Mouse (Mus musculus) cerebellum, adult (tissue): ENCODE data around the gene Bcl11b.

Source experiments
- ATAC-seq: cut with Nextera tagmentation; 2 replicates; pipeline ENCODE4 v1.9.2; 2017; ENCODE audit warnings: mild to moderate bottlenecking, moderate library complexity, mixed read lengths; ENCODE audit not compliant: insufficient number of reproducible peaks, low FRiP score, low TSS enrichment

Gene Bcl11b

DNA sequence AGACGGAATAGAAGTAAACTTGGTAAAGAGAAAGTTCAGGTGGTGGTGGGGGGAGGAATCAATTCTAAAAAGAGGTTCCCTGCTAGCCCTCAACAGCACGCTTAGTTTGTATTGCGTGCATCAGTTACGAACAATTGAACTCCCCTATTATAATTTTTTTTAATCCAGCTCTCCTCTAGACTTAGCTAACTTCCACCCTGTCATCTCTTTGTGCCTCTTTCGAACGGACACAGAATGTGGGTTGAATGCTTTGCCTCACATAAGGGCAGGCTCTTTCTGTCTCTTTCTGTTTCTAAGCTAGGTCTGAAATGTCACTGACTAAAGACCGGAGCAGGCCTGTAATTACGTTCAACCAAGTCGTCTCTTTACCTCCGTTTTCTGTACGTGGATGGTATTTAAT is 28.9 kb downstream of the Bcl11b start:
- no peak for ATAC-seq

DNA sequence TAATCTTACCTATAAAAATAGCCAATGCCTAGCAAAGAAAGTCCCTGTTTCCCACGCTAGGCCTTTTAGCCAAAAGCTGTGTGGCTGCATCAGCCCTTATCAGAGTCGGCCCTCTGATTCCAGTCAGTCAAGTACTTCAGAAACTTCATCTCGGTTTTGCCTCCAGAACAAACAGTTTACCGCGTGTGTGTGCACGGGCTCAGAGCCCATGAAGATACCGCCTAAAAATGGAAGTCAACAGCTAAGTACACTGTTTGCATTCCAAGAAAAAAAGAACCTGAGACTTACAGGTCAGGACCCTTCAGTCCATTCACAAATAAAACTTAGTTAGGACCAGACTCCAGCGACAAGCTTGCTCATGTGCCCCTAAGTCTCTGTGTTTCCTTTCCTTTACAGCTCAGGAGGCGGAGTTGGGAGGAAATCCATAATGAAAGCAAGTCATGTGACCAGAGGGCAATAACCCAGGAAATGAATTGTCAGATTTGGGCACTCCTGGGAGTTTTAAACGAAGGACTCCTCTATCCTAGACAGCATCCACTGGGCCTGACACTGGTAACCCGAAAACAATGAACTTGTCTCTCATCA is 29.8 kb downstream of the Bcl11b start:
- no peak for ATAC-seq

DNA sequence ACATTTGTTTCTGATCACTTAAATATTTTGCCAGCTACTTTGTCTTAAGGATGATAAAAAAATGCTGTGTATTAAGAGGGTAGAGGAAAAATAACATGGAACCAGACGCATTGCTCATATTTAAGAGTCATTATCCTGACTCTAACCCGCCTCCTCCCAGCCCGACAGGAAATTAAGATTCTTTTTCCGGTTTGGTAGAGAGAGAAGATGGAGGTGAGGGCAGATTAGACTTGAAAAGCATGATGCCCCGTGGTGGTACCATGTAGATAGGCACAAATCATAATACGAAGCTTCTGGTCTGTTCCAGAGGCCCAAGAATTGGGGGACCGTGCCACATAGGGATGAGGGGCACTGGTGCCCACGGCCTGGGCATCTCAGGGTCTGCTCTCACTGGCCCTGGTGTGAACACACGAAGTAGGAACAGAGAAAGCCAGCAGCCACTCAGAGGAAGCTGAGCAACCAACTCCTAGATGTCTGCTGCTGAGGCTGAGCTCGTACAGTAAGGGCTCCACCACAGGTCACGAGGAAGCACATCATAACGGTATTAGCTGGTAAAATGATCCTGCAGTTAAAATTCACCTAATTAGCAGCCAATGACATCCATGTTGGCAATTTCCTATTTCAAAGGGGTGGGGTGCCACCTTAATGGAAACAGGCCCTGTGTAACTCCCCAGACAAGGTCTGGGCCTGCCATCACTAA is 32.2 kb downstream of the Bcl11b start:
- no peak for ATAC-seq

DNA sequence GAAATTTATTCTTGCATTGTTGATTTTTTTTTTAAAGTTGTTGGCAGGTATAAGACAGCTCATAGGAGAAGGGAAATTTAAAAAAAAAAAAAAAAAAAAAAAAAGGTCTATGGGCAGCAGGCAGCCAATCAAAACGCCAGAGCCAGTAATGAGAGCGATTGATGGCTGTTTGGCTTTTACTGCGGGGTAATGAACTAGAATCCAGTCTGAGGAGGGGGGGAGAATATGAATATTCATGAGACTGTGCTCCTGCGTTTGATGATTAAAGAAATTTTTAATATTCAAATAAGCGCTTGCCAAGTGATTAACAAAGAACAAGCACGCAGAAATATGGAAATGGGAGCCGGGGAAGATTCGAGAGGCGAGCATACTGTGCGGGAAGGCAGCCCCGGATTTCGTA is 32.8 kb downstream of the Bcl11b start:
- no peak for ATAC-seq

DNA sequence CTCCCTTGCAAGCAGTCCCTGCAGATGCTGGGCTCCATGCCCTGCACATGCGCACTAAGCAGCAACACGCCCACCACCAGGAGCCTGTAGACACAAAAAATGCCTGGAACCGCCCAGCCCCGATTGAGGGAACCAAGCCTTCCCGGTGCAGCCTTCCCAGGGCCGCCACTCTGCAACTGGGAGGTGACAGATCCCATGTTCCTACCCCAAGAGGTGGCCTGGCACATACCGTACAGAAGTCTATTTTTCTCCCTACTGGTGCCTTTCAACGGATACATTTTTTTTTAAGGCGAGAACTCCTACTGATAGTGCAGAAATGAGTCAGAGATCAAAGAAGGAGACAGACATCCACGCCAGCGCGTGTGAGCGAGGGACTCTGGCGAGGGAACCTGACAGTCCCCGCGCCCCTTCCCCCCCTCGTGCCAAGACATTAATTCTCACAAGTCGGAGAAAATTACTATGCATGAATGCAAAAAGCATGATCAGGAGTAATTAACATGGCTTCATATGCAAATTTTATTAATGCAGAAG is 33.5 kb downstream of the Bcl11b start:
- ATAC-seq, result no peak

DNA sequence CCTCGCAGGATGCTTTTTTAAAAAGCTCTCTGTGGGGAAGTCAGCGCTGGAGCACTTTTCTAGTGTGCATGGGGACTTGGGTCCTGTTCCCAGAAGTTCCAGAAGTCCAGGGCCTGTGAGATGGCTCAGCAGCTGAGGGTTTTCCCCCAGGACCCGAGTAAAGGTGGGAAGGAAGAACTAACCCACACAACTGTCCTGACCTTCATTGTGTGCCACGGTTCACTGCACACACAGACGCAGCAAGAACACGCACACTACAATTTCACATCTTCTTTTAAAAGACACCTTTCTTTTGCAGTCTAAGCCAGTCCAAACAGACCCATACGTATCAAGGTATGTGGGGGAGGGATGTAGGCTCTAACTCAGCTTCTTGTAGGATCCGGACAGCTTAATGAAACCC is 34.3 kb downstream of the Bcl11b start:
- no peak for ATAC-seq

DNA sequence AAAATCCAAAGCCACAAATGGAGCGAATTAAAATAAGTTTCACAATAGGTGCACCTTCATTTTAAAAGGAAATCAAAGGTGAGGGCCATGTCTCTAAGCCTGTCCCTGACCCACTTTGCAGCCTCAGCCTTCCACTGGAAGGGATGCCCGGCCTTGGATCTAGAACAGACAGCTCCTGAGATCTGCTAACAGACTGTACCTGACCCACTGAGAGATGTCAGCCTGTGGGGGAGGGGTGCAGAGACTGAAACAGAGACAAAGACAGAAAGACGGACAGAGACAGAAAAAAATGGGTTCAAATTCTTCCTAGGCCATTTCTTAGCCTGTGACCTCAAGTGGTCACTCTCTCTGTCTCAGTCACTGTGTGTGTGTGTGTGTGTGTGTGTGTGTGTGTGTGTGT is 35.1 kb downstream of the Bcl11b start:
- ATAC-seq, result no peak

DNA sequence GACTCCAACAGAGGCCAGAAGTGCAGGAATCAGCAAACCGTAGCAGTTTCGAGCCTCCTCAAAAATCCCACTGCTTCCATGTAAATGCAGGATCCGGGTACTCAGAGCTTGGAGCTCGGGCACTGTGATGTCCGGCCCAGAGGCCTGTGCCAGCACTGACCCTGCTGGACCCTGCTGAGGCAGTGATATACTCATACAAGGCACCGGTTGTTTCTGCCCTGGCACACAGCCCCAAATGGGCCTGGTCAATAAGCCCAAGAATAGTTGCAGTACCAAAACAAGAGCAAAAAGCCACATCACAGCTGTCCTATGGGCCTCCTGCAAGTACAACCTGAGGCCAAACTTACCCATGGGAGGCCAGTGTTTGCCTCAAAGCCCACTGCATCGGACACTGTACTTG is 36.4 kb downstream of the Bcl11b start:
- ATAC-seq, result no peak

DNA sequence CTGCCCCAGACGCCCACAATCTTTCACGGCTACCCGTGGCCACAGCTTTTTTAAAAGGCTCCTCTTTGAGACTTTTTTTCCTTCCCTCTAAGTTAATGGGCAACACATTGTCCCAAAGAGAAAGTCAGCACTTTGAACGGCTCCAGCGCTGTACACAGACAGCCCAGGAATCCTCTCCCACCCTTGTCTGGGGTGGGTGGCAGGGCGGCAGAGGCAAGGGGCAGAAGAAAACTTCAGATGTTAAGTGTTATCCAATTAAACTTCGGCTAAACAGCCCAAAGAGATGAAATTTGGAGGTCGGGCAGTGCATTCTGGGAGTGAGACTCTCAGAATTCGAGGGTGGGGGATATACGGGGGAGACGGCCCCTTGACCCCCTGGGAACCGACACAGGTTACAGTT is 38.3 kb downstream of the Bcl11b start:
- ATAC-seq, result no peak

DNA sequence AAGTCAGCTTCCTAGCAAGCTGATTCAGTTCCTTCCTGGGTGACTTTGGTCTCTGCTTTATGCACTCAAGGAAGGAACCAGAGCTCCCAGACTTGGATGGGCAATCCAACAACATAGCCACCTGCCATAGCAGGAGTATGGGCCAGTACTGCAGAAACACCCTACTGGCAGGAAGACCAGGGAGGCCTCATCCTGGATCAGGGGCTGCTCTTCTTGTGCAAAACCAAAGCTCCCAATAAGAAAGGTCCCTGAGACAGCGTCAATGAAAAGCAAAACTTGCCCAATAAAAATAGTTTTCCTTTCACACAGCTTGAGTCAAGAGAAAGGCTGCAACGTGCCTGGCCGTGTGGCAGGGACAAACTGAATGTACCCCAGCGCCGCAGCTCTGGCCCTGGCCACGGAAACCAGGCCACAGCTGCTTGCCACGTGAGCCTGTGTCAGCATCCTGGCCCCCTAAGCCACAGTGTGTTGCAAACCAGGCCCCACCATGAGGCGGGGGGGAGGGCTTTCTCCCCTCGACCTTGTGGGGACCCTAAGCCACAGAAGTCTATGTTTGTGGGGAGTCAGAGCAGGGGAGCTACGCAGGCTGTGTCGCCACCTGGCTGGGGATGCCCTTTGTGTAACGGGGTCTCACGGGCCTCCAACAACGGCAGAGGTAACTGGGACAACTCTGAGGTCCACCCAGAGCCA is 38.9 kb downstream of the Bcl11b start:
- ATAC-seq, result no peak

DNA sequence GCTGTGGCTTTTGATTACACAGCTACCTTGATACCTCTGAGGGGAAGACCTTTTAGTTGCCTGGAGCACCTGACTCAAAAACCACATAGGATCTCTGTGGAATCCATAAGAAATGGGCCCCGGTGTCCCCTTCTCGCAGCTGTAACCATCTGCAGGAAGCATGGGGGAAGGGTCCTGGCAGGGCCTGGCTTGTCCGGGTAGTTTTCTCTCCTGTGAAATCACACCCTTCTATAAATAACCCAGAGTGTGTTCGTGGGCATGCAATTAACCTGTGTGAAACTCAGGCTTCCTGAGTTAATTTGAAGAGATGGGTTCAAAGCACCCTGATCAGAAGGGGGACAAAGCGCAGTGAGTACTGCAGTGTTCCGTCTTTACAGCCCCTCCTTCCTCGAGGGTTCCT is 40.5 kb downstream of the Bcl11b start:
- no peak for ATAC-seq

DNA sequence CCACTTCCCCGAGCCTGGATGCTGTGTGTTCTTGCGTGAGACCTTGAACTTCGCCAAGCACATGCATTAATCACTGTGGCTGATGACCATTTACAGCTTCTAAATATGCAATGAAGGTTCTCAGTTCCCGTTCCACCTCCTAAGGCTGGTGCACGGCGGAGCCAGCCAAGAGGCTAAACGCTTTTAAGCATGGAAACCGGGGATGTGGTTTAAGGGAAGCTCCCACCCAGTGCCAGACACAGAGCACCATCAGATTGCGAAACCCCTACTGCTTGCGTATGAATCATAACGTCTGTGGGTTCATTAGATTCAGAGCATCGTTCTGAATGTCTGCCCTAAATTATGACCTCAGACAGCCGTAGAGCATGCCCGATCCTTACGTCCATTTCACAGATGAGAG is 41.6 kb downstream of the Bcl11b start:
- ATAC-seq, result no peak

DNA sequence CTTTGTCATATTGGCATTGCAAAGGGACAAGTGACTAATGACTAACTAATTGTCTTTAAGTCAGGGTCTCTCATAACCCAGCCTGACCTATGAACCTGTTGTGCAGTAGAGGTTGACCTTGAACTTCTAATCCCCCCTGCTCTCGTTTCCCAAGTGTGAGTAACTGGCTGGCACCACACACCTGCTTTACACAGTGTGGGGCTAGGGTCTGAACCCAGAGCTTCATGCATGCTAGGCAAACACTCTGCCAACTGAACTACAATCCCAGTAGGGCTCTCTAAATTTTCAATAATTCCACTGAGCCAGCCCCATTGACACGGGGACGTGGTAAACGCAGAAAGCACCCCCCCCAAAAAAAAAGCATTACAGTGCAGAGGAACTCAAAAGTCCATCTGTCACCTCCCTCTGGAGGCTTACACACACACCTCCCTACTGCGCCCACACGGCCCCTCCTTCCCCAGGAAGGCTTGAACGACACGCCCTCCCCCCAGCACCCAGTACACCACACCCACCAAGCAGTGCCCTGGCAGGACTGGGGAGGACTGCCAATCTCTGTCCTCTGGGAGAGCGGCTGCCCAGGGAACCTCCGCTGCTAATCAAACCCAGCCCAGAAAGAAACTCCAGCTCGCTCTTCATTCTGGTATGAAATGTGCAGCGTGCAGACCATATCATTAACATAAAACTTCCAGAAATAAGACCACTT is 42.5 kb downstream of the Bcl11b start:
- ATAC-seq, result no peak

DNA sequence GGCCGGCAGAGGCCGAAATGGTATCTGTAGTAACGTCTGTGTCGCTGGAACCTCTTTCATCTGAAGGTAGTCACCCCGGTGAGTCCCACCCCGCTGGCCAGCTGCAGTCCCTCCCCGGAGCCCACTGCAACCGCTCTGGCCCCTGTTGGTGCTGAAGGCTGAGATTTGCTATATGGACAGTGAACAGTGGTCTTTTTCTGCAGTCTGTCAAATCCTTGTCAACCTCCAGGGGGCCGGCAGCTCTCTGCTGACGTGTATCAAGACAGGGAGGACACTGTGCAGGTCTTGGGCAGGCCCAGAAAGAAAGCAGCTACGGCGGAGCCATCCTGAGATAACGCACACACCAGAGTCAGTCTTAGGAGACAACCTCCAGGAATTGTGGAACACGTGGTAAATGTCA is 43.0 kb downstream of the Bcl11b start:
- no peak for ATAC-seq

DNA sequence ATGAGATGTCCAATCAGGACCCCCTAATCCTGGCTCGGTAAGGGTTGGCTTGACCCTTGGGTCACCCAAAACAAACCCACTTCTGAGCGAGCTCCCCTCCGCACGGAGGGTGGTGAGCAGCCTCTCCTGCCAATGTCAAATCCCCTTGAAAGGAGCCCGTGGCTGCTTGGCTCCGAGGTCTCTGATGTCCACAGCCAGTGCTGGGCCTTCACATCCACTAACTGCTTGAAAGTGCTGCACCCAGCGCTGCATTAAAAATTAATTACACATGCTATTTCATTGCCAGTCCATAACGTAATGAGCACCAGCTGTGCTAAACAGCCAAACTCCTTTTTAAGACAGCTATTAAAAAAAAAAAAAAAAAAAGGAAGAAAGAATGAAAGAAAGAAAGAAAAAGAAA is 43.5 kb downstream of the Bcl11b start:
- ATAC-seq, result no peak

DNA sequence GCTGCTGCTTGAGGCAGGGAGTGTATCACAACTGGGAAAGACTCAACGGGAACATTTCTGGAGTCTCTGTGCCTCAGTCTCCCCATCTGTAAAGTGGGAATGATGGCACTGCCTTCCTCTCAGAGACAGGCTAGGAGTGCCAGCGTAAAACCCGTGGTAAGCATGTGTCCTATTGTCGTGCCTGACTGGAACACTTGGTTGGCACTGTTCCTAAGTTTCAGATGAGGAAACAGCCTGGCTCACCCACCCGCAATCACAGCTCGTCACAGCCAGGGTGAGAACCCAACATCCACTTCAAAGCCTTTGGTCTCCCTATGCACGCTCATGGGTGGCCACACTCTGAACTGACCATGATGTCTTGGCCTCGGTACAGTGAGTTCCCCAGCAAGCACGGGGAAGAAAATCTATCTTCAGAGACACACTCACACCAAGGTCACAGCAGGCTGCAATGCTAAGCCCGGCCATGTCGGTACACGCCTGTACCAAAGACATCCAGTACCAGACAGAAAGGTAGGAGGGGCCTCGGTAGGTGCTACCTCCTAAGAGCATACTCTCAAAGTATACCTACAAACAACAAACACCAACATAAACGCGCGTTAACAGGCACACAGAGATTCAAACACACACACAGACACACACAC is 50.2 kb downstream of the Bcl11b start:
- no peak for ATAC-seq

DNA sequence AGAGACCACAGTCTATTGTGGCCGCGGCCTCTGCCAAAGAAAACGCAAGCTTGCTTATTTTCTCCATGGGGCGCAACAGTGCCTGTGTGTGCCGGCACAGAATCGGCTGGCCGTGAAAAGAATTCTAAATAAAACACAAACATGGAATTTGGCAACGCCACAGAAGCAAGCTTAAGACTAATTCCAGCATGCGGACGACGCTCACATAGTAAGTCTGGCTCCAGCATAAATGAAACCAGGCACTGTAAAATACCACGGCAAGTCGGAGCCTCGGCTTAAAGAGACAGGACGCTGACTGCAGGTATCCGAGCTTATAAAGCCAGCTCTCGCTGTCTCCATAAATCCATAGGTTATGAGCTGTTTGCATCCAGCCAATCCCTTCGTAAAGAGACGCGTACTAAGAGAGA is 51.1 kb downstream of the Bcl11b start:
- no peak for ATAC-seq

DNA sequence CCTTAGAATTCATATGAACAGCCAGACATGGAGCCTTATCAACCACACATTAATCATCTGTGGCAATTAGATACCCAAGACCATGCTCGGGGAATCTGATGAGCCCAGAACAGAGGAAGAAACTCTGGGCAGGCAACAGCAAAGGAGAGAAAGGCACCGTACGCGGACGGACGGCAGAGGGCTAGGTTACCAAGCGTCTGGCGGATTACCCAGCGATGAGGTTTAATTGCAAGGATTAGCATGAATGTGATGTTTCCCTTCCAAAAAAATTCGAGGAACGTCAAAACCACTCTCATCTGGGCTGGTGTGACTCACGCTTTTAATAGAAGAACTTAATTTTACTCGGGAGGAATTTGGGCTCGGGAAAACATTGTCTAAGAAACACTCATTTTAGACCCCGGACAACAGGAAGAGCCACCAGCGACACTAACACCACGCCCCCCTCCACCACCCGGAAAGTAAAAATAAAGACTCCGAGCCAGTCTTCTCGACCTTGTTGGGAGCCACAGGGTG is 52.7 kb downstream of the Bcl11b start:
- no peak for ATAC-seq

DNA sequence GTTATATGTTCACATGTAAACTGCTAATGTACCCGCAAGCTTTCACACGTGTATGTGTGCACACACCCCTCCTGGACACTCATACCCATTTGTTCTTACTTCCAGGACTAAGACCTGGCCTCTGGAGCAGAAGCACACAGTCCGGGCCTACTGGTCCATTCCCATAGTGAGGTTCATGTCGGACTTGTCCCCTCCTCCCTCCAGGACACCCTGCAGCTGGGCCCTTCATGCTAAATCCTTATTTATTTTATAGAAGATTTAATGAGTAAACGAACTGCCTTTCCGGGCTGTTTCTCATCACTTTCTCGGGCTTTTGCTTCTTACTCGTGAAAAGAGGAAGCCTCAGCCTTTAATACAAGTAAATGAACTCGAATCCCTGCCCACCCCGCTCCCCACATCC is 54.0 kb downstream of the Bcl11b start:
- no peak for ATAC-seq

DNA sequence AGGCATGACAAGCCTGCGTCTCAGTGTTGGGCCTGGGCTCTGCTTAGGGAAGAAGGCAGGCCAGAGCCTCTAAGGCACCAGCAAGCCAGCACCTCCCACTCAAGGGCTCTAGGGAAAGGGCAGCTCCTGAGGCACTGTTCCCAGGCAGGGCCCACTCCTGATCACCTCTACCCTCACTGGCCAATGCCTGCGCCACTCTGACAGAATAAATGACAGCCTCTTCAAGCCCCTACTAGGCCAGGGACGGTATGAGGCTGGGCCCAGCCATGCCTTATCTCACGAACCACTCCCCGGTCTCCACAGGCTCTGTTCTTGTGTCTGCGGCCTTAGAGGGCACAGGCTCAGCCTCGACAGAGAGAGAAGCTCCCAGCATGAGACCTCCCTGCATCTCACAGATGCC is 61.3 kb downstream of the Bcl11b start:
- ATAC-seq, result no peak
